Mouse (Mus musculus): ENCODE results near the gene Gabpb2.
"Not testable (repeated sequence)": the region's sequence is repeated elsewhere in the genome, so short reads cannot be mapped to it uniquely, and the experiment has no call there.

Gene Gabpb2

DNA sequence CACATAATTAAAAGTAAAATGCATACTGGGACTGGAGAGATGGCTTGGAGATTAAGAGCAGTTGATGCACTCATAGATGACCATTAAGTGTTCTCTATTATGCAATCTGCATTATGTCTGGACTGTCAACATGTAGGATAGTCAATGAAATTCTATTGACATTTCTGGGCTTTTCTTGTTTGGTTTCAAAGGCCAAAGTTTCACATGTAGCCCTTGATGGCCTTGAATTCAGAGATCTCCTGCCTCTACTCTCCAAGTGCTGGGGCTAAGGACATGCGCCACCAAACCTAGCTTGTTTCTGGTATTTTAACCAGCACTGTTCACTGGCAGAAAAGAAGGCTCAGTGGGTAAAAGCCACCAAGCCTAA, 4.1 kb downstream of the Gabpb2 start:
- peaks cover 71% of the 10 kb centered on the region for H3K36me3 ChIP-seq (ENCODE audit: insufficient read depth, low read length)
- H3K27me3 ChIP-seq (ENCODE audit: insufficient read depth, low read length): no peaks in the 10 kb centered on the region
- H3K9me3 ChIP-seq (ENCODE audit: low read length): no peaks in the 10 kb centered on the region
- no peak for TF ChIP-seq POU5F1 (IDR thresholded peaks at IDR 0.05; ENCODE audit: borderline replicate concordance, low read length)
- no peak for TF ChIP-seq NANOG (IDR thresholded peaks at IDR 0.05; ENCODE audit: borderline replicate concordance, low read length)
- no peak for TF ChIP-seq CTCF (conservative IDR thresholded peaks at IDR 0.05; ENCODE audit: low read length)
- no peak overlapping the region for H3K4me3 ChIP-seq (replicated peaks; ENCODE audit: low read length)
- H3K4me1 ChIP-seq (replicated peaks; ENCODE audit: low read depth, low read length): peaks cover 15% of the 10 kb centered on the region

GRCm38 (mm10) chr3:95212889-95213608, 4.7 kb downstream of the Gabpb2 start:
- H3K9me3 ChIP-seq (ENCODE audit: low read length); H3K4me3 ChIP-seq (replicated peaks; ENCODE audit: low read length); H3K27me3 ChIP-seq (ENCODE audit: insufficient read depth, low read length): not testable (repeated sequence)
- Histone ChIP-seq H3K36me3 (ENCODE audit: insufficient read depth, low read length) (peaks cover 77% of the 10 kb centered on the region), H3K4me1 (replicated peaks; ENCODE audit: low read depth, low read length) (peaks cover 13% of the 10 kb centered on the region)

- H3K4me3 ChIP-seq (replicated peaks; ENCODE audit: low read length): no peak overlapping the region
- no peaks in the 10 kb centered on the region for H3K27me3 ChIP-seq (ENCODE audit: insufficient read depth, low read length)
- peaks cover 2% of the 10 kb centered on the region; the same call in 1 of the 2 replicates for H3K4me1 ChIP-seq (replicated peaks; ENCODE audit: low read depth, low read length)
- H3K9me3 ChIP-seq (ENCODE audit: low read length): no peaks in the 10 kb centered on the region
- peaks cover 92% of the 10 kb centered on the region for H3K36me3 ChIP-seq (ENCODE audit: insufficient read depth, low read length)
- no peak for TF ChIP-seq NANOG (IDR thresholded peaks at IDR 0.05; ENCODE audit: borderline replicate concordance, low read length)
- no peak for TF ChIP-seq POU5F1 (IDR thresholded peaks at IDR 0.05; ENCODE audit: borderline replicate concordance, low read length)
- TF ChIP-seq CTCF (conservative IDR thresholded peaks at IDR 0.05; ENCODE audit: low read length): no peak
These were observed 7.1 kb downstream of the Gabpb2 start for GRCm38 (mm10) chr3:95210585-95210984.

DNA sequence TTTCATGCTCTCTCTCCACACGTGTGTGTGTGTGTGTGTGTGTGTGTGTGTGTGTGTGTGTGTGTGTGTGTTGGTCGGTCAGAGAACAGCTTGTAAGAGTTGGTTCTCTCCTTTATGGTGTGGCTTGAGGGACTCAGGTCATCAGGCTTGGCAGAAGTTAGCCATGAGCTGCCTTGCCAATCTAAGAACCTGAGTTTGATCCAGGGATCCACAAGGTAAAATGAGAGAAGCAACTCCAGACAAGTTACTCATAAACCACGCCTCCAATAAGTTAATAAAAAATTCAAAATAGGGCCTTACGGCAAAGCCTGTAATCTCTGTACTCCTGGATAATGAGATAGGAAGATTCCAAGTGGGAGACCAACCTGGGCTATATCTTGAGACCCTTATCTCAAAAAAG, 9.4 kb downstream of the Gabpb2 start:
- Histone ChIP-seq H3K9me3 (ENCODE audit: low read length) (no peaks in the 10 kb centered on the region), H3K36me3 (ENCODE audit: insufficient read depth, low read length) (peaks cover 94% of the 10 kb centered on the region), H3K4me3 (replicated peaks; ENCODE audit: low read length) (no peak overlapping the region), H3K4me1 (replicated peaks; ENCODE audit: low read depth, low read length) (peaks cover 2% of the 10 kb centered on the region; the same call in 1 of the 2 replicates), H3K27me3 (ENCODE audit: insufficient read depth, low read length) (no peaks in the 10 kb centered on the region)
- TF ChIP-seq NANOG (IDR thresholded peaks at IDR 0.05; ENCODE audit: borderline replicate concordance, low read length) (no peak), CTCF (conservative IDR thresholded peaks at IDR 0.05; ENCODE audit: low read length) (no peak), POU5F1 (IDR thresholded peaks at IDR 0.05; ENCODE audit: borderline replicate concordance, low read length) (no peak)

- H3K4me3 ChIP-seq (replicated peaks; ENCODE audit: low read length): no peak overlapping the region
- TF ChIP-seq NANOG (IDR thresholded peaks at IDR 0.05; ENCODE audit: borderline replicate concordance, low read length): no peak
- no peak for TF ChIP-seq POU5F1 (IDR thresholded peaks at IDR 0.05; ENCODE audit: borderline replicate concordance, low read length)
- TF ChIP-seq CTCF (conservative IDR thresholded peaks at IDR 0.05; ENCODE audit: low read length): no peak
- no peaks in the 10 kb centered on the region for H3K27me3 ChIP-seq (ENCODE audit: insufficient read depth, low read length)
- peaks cover 98% of the 10 kb centered on the region for H3K36me3 ChIP-seq (ENCODE audit: insufficient read depth, low read length)
- no peaks in the 10 kb centered on the region for H3K9me3 ChIP-seq (ENCODE audit: low read length)
- H3K4me1 ChIP-seq (replicated peaks; ENCODE audit: low read depth, low read length): peaks cover 8% of the 10 kb centered on the region; the same call in 1 of the 2 replicates
These were observed 13.8 kb downstream of the Gabpb2 start for GRCm38 (mm10) chr3:95203880-95204279.

DNA sequence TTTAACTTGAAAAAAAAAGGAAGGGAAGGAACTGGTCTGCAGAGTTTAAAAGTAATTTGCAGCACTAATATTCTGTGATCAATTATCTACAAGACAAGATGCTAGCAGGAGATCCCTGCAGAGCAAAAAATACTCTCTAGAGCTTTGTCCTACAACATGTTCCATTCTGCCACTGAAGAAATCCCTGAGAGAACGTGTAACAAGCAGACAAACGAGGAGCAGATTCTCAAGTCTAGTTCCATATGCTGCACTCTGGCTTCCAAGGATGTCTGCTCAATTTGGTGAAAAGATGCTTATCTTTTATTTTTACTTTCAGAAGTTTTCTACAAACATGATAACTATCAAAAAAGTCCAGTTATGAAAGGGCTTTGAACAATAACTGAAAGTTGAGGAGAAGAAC, 17.2 kb downstream of the Gabpb2 start:
- TF ChIP-seq NANOG (IDR thresholded peaks at IDR 0.05; ENCODE audit: borderline replicate concordance, low read length) (no peak), CTCF (conservative IDR thresholded peaks at IDR 0.05; ENCODE audit: low read length) (no peak), POU5F1 (IDR thresholded peaks at IDR 0.05; ENCODE audit: borderline replicate concordance, low read length) (no peak)

GRCm38 (mm10) chr3:95200132-95200531, 17.6 kb downstream of the Gabpb2 start:
- no peaks in the 10 kb centered on the region for H3K27me3 ChIP-seq (ENCODE audit: insufficient read depth, low read length)
- H3K9me3 ChIP-seq (ENCODE audit: low read length): no peaks in the 10 kb centered on the region
- peaks cover 5% of the 10 kb centered on the region; the same call in 1 of the 2 replicates for H3K4me1 ChIP-seq (replicated peaks; ENCODE audit: low read depth, low read length)
- no peak overlapping the region for H3K4me3 ChIP-seq (replicated peaks; ENCODE audit: low read length)
- H3K36me3 ChIP-seq (ENCODE audit: insufficient read depth, low read length): peaks cover 99% of the 10 kb centered on the region
- no peak for TF ChIP-seq CTCF (conservative IDR thresholded peaks at IDR 0.05; ENCODE audit: low read length)
- TF ChIP-seq POU5F1 (IDR thresholded peaks at IDR 0.05; ENCODE audit: borderline replicate concordance, low read length): no peak
- TF ChIP-seq NANOG (IDR thresholded peaks at IDR 0.05; ENCODE audit: borderline replicate concordance, low read length): no peak

More for the DNA sequence above, 17.2 kb downstream of the Gabpb2 start:
- no peaks in the 10 kb centered on the region for H3K9me3 ChIP-seq (ENCODE audit: low read length)
- no peaks in the 10 kb centered on the region for H3K27me3 ChIP-seq (ENCODE audit: insufficient read depth, low read length)
- peaks cover 99% of the 10 kb centered on the region for H3K36me3 ChIP-seq (ENCODE audit: insufficient read depth, low read length)
- H3K4me1 ChIP-seq (replicated peaks; ENCODE audit: low read depth, low read length): peaks cover 5% of the 10 kb centered on the region; the same call in 1 of the 2 replicates
- H3K4me3 ChIP-seq (replicated peaks; ENCODE audit: low read length): no peak overlapping the region

DNA sequence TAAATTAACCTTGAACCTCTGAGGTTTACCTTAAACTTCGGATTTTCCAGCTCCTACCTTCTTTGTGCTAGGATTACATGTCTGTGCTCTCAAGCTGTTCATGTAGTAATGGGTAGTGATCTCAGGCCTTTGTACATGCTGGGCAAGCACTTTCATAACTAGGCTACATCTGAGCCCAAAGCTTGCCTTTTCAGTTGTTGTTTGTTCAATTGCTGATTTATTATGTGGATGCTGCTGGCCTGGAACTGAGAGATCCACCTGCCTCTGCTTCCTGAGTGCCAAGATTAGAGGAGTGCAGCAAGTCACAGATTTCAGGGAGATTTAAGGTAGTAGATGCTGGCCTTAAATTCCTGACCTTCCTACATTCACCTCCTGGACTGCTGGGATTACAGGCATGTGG, 18.6 kb downstream of the Gabpb2 start:
- Histone ChIP-seq H3K9me3 (ENCODE audit: low read length) (no peaks in the 10 kb centered on the region), H3K4me3 (replicated peaks; ENCODE audit: low read length) (no peak overlapping the region), H3K4me1 (replicated peaks; ENCODE audit: low read depth, low read length) (peaks cover 5% of the 10 kb centered on the region; the same call in 1 of the 2 replicates), H3K36me3 (ENCODE audit: insufficient read depth, low read length) (peaks cover 99% of the 10 kb centered on the region), H3K27me3 (ENCODE audit: insufficient read depth, low read length) (no peaks in the 10 kb centered on the region)
- TF ChIP-seq NANOG (IDR thresholded peaks at IDR 0.05; ENCODE audit: borderline replicate concordance, low read length): no peak

GRCm38 (mm10) chr3:95195772-95196171, 21.9 kb downstream of the Gabpb2 start:
- Histone ChIP-seq H3K36me3 (ENCODE audit: insufficient read depth, low read length) (peaks cover 94% of the 10 kb centered on the region), H3K4me1 (replicated peaks; ENCODE audit: low read depth, low read length) (peaks cover 5% of the 10 kb centered on the region; the same call in 1 of the 2 replicates), H3K9me3 (ENCODE audit: low read length) (no peaks in the 10 kb centered on the region), H3K4me3 (replicated peaks; ENCODE audit: low read length) (no peak overlapping the region), H3K27me3 (ENCODE audit: insufficient read depth, low read length) (no peaks in the 10 kb centered on the region)
- no peak for TF ChIP-seq CTCF (conservative IDR thresholded peaks at IDR 0.05; ENCODE audit: low read length)
- TF ChIP-seq NANOG (IDR thresholded peaks at IDR 0.05; ENCODE audit: borderline replicate concordance, low read length): no peak
- no peak for TF ChIP-seq POU5F1 (IDR thresholded peaks at IDR 0.05; ENCODE audit: borderline replicate concordance, low read length)

All from E14TG2a.4 (cell line).